Mouse (Mus musculus): ENCODE results near the gene G3bp2.

G3bp2 gene

DNA sequence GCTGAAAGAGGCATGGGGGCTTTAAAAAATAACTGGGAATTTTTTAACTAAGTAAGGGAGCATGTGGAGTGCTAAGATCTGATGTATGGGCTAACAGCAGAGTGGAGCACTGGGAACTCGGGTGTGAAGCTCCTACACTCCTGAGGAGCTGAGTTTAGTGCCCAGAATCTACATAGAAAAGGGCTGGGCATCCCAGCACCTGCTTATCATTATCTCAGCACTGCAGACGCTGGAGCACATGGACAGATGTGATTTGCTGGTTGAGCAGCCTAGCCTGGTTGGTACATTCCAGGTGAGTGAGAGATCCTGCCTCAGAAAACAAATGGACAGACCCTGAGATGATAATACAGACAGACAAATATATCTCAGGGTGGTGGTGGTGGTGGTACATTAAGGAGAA lies 73.7 kb downstream of the G3bp2 start:
- no peak for DNase-seq

DNA sequence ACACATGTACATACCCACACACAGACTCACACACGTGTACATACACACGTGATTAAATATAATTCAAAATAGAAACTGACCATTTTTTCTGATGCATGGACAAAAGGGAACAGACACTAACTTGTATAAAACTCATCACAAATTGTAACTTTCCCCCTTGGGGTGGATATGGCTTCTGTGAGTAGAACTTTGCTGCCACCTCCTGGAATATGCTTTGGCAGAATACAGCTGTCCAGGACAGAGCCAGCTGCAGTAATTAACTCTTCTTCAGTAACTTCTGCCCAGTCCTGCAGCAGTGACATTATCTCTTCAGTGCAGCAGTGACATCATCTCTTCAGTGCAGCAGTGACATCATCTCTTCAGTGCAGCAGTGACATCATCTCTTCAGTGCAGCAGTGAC lies 80.5 kb downstream of the G3bp2 start:
- no peak for DNase-seq
